Mouse (Mus musculus): ENCODE data around the gene Fam111a.

GRCm38 (mm10) chr19:12636863-12637262, 91.3 kb downstream of the Fam111a start:
- TF ChIP-seq CTCF (IDR thresholded peaks at IDR 0.05; ENCODE audit: control insufficient read depth, insufficient read depth, low read length) (no peak), POLR2A (IDR thresholded peaks at IDR 0.05; ENCODE audit: borderline replicate concordance, control insufficient read depth, low read depth, low read length) (no peak)
